Mouse (Mus musculus) E14TG2a.4 (cell line): ENCODE measurements around the gene Yars.

Experiments used
- CTCF ChIP-seq: conservative IDR thresholded peaks from 2 replicates; pipeline ENCODE4 v1.5.1; 2014; ENCODE audit warnings: low read length
- NANOG ChIP-seq: IDR thresholded peaks from 2 replicates; pipeline ENCODE4 v1.6.1; 2014; ENCODE audit warnings: borderline replicate concordance, low read length, mixed read lengths

GRCm38 (mm10) chr4:129246360-129247301 lies 57.1 kb downstream of the Yars start:
- TF ChIP-seq CTCF, result no peak
- TF ChIP-seq NANOG, result no peak
